ENCODE assay signal across 1 mouse cellular context in the genomic region with DNA sequence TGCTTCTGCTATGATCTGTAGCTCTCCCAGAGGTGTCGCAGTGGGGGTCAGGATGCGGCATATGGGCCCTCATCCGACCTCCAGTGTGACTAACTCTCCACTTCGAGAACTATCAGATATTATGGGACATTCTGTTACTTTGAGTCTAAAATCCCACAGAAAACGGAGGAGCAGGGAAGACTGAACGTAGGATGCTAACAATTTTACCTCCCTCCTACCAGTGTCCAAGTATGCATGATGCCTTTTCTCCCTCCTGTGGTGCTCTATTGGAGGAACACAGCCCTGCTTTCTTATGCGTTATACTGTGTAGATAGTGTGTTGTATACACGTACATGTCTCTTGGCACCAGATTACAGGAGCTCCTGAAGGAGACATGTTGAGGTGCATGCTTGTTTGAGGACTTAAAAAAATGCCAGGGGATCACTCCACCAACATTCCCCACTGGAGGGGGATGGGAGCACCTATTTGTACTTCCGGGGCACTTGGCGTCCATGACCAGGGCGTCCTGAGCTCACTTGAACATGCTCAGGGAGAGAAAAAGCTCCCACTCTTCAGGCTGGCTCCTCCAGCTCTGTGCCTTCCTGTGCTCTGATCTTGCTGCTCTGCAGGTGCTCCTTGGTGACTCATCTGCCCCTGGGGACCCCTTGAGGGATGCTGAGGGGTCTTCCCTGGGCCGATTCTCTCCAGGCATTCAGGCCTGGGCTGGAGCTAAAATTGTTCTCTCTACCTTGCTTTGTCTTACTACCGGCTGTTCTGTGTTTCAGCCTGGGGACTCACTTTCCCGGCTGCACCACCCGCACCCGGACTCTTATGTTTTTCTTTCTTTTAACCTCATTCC.
TF ChIP-seq lines count a peak whose summit lies in the region.

No protein-coding gene starts in this region.

TF ChIP-seq in CH12.LX, 34 proteins besides CTCF, POLR2A, EP300 and RAD21 (continued from another document):
- TF ChIP-seq NRF1 (IDR thresholded peaks at IDR 0.05; ENCODE audit: low read depth, low read length): peak; percentile 45; the same call in 1 of the 2 replicates
